Mouse (Mus musculus): ENCODE data around the gene C2cd2l. TPM values are rescaled to one million over a fixed set of nuclear protein-coding genes. Genes with fewer than 3 reads are reported as not detected.
A peak's percentile ranks its signal among the peaks of the same experiment; 100 is the strongest.

Gene C2cd2l
- polyA plus RNA-seq, 1 experiment = not detected

- 2% methylated on average over 37 of the region's 37 CpGs for WGBS
These were observed 789 bp downstream of the C2cd2l start for GRCm38 (mm10) chr9:44319105-44319886.

GRCm38 (mm10) chr9:44318826-44319095 is 1.3 kb downstream of the C2cd2l start:
- Histone ChIP-seq H3K4me3 (ENCODE audit: insufficient read depth, low read depth, low read length) (peak overlapping the region; percentile 86), H3K27ac (ENCODE audit: insufficient read depth, low read depth, low read length) (no peak overlapping the region), H3K4me1 (ENCODE audit: control insufficient read depth, insufficient read depth, low read length) (peaks cover 33% of the 10 kb centered on the region)
- TF ChIP-seq POLR2A (IDR thresholded peaks at IDR 0.05; ENCODE audit: insufficient read depth, low read depth, low read length) = no peak
- no peak for TF ChIP-seq CTCF (IDR thresholded peaks at IDR 0.05; ENCODE audit: insufficient read depth, low read depth, low read length)
- whole genome bisulfite sequencing = 17% methylated on average over 3 of the region's 3 CpGs

More at GRCm38 (mm10) chr9:44319105-44319886, 789 bp downstream of the C2cd2l start:
- H3K4me1 ChIP-seq (ENCODE audit: control insufficient read depth, insufficient read depth, low read length) = peaks cover 29% of the 10 kb centered on the region
- TF ChIP-seq CTCF (IDR thresholded peaks at IDR 0.05; ENCODE audit: insufficient read depth, low read depth, low read length) = no peak
- no peak for TF ChIP-seq POLR2A (IDR thresholded peaks at IDR 0.05; ENCODE audit: insufficient read depth, low read depth, low read length)
- H3K4me3 ChIP-seq (ENCODE audit: insufficient read depth, low read depth, low read length) = peak overlapping the region; percentile 86
- peak overlapping the region; percentile 13 for H3K27ac ChIP-seq (ENCODE audit: insufficient read depth, low read depth, low read length)

GRCm38 (mm10) chr9:44318076-44318825 is 1.8 kb downstream of the C2cd2l start:
- TF ChIP-seq CTCF (IDR thresholded peaks at IDR 0.05; ENCODE audit: insufficient read depth, low read depth, low read length) (no peak), POLR2A (IDR thresholded peaks at IDR 0.05; ENCODE audit: insufficient read depth, low read depth, low read length) (no peak)
- Histone ChIP-seq H3K27ac (ENCODE audit: insufficient read depth, low read depth, low read length) (no peak overlapping the region), H3K4me3 (ENCODE audit: insufficient read depth, low read depth, low read length) (peak overlapping the region; percentile 86)

GRCm38 (mm10) chr9:44317452-44317851 is 2.6 kb downstream of the C2cd2l start:
- H3K4me1 ChIP-seq (ENCODE audit: control insufficient read depth, insufficient read depth, low read length) = peaks cover 38% of the 10 kb centered on the region
- 53% methylated on average over 4 of the region's 4 CpGs for WGBS
- no peak for TF ChIP-seq POLR2A (IDR thresholded peaks at IDR 0.05; ENCODE audit: insufficient read depth, low read depth, low read length)
- no peak for TF ChIP-seq CTCF (IDR thresholded peaks at IDR 0.05; ENCODE audit: insufficient read depth, low read depth, low read length)
- H3K27ac ChIP-seq (ENCODE audit: insufficient read depth, low read depth, low read length) = no peak overlapping the region
- peak overlapping the region; percentile 25 for H3K4me3 ChIP-seq (ENCODE audit: insufficient read depth, low read depth, low read length)

More at GRCm38 (mm10) chr9:44318076-44318825, 1.8 kb downstream of the C2cd2l start:
- WGBS = 28% methylated on average over 5 of the region's 5 CpGs
- H3K4me1 ChIP-seq (ENCODE audit: control insufficient read depth, insufficient read depth, low read length) = peaks cover 38% of the 10 kb centered on the region

GRCm38 (mm10) chr9:44314910-44315309 is 5.2 kb downstream of the C2cd2l start:
- Histone ChIP-seq H3K4me1 (ENCODE audit: control insufficient read depth, insufficient read depth, low read length) (peaks cover 49% of the 10 kb centered on the region), H3K27ac (ENCODE audit: insufficient read depth, low read depth, low read length) (no peak overlapping the region), H3K4me3 (ENCODE audit: insufficient read depth, low read depth, low read length) (no peak overlapping the region)
- TF ChIP-seq CTCF (IDR thresholded peaks at IDR 0.05; ENCODE audit: insufficient read depth, low read depth, low read length) = no peak
- TF ChIP-seq POLR2A (IDR thresholded peaks at IDR 0.05; ENCODE audit: insufficient read depth, low read depth, low read length) = no peak
- 91% methylated on average over 18 of the region's 18 CpGs for WGBS

- H3K4me1 ChIP-seq (ENCODE audit: control insufficient read depth, insufficient read depth, low read length) = peaks cover 49% of the 10 kb centered on the region
- peak overlapping the region; percentile 46 for H3K27ac ChIP-seq (ENCODE audit: insufficient read depth, low read depth, low read length)
- 29% methylated on average over 4 of the region's 4 CpGs for WGBS
- no peak for TF ChIP-seq POLR2A (IDR thresholded peaks at IDR 0.05; ENCODE audit: insufficient read depth, low read depth, low read length)
- no peak overlapping the region for H3K4me3 ChIP-seq (ENCODE audit: insufficient read depth, low read depth, low read length)
These were observed 5.9 kb downstream of the C2cd2l start for GRCm38 (mm10) chr9:44314257-44314547.

GRCm38 (mm10) chr9:44313476-44314256 is 6.4 kb downstream of the C2cd2l start:
- 48% methylated on average over 19 of the region's 19 CpGs for WGBS
- Histone ChIP-seq H3K4me1 (ENCODE audit: control insufficient read depth, insufficient read depth, low read length) (peaks cover 48% of the 10 kb centered on the region), H3K4me3 (ENCODE audit: insufficient read depth, low read depth, low read length) (no peak overlapping the region), H3K27ac (ENCODE audit: insufficient read depth, low read depth, low read length) (peak overlapping the region; percentile 67)
- TF ChIP-seq CTCF (IDR thresholded peaks at IDR 0.05; ENCODE audit: insufficient read depth, low read depth, low read length) = no peak
- no peak for TF ChIP-seq POLR2A (IDR thresholded peaks at IDR 0.05; ENCODE audit: insufficient read depth, low read depth, low read length)

GRCm38 (mm10) chr9:44311136-44312134 is 8.7 kb downstream of the C2cd2l start:
- Histone ChIP-seq H3K27ac (ENCODE audit: insufficient read depth, low read depth, low read length) (0 out of 2 replicates have a peak overlapping the region, but pooled peaks have one; percentile 26), H3K4me1 (ENCODE audit: control insufficient read depth, insufficient read depth, low read length) (peaks cover 32% of the 10 kb centered on the region), H3K4me3 (ENCODE audit: insufficient read depth, low read depth, low read length) (no peak overlapping the region)
- TF ChIP-seq CTCF (IDR thresholded peaks at IDR 0.05; ENCODE audit: insufficient read depth, low read depth, low read length) (no peak), POLR2A (IDR thresholded peaks at IDR 0.05; ENCODE audit: insufficient read depth, low read depth, low read length) (no peak)
- 33% methylated on average over 27 of the region's 27 CpGs for WGBS

Data from olfactory bulb, adult 2 months (tissue).